Mouse (Mus musculus) limb, embryonic 12.5 days (tissue): ENCODE data around the gene Zfp229. TPM values are rescaled to one million over a fixed set of nuclear protein-coding genes. Genes with fewer than 3 reads are reported as not detected.
A peak's percentile ranks its signal among the peaks of the same experiment; 100 is the strongest.
"Not testable (repeated sequence)": the region's sequence is repeated elsewhere in the genome, so short reads cannot be mapped to it uniquely, and the experiment has no call there.

Experiments
- ATAC-seq: fragments of 200-750 bp; cut with Nextera tagmentation; 2 replicates; pipeline ENCODE4 v1.8.0; 2017; ENCODE audit warnings: low read depth, moderate TSS enrichment; ENCODE audit not compliant: insufficient number of reproducible peaks, insufficient read depth, low FRiP score, low TSS enrichment
- H3K27ac ChIP-seq: fragments of 300-500 bp; sonication (generic); 2 replicates; pipeline ENCODE4 v1.5.1; 2016; ENCODE audit warnings: mild to moderate bottlenecking, moderate library complexity
- H3K27me3 ChIP-seq: fragments of 300-500 bp; sonication (generic); 2 replicates; pipeline ENCODE4 v1.6.1; 2016; ENCODE audit warnings: mild to moderate bottlenecking, moderate library complexity
- H3K36me3 ChIP-seq: fragments of 300-500 bp; sonication (generic); 2 replicates; pipeline ENCODE4 v1.6.1; 2016; ENCODE audit warnings: mild to moderate bottlenecking, moderate library complexity
- H3K4me1 ChIP-seq: fragments of 300-500 bp; sonication (generic); replicated peaks from 2 replicates; pipeline ENCODE4 v1.6.1; 2016
- H3K4me2 ChIP-seq: fragments of 300-500 bp; sonication (generic); 2 replicates; pipeline ENCODE4 v1.6.1; 2016; ENCODE audit warnings: mild to moderate bottlenecking, moderate library complexity
- H3K4me3 ChIP-seq: fragments of 300-500 bp; sonication (generic); replicated peaks from 2 replicates; pipeline ENCODE4 v1.5.1; 2016; ENCODE audit warnings: mild to moderate bottlenecking
- H3K9ac ChIP-seq: fragments of 300-500 bp; sonication (generic); replicated peaks from 2 replicates; pipeline ENCODE4 v1.6.1; 2016; ENCODE audit warnings: mild to moderate bottlenecking, moderate library complexity
- H3K9me3 ChIP-seq: fragments of 300-500 bp; sonication (generic); 2 replicates; pipeline ENCODE4 v1.6.1; 2016; ENCODE audit warnings: mild to moderate bottlenecking, moderate library complexity
- WGBS: fragments of 180-500 bp; shearing (Covaris S2); methylation state at CpG from one replicate; pipeline ENCODE4 v1.1.7; 2016; 5-methylcytosine and 5-hydroxymethylcytosine counted together
- polyA plus RNA-seq: library from polyadenylated mRNA; unstranded; fragments of >200 nt; fragmentation: Nextera tagmentation; extraction: Ambion mirVana; gene quantifications from 2 replicates; pipeline ENCODE4 v1.2.1, GENCODE M21; 2016

Zfp229 gene
- polyA plus RNA-seq: 10.3 and 10.9 TPM in 2 replicates

DNA sequence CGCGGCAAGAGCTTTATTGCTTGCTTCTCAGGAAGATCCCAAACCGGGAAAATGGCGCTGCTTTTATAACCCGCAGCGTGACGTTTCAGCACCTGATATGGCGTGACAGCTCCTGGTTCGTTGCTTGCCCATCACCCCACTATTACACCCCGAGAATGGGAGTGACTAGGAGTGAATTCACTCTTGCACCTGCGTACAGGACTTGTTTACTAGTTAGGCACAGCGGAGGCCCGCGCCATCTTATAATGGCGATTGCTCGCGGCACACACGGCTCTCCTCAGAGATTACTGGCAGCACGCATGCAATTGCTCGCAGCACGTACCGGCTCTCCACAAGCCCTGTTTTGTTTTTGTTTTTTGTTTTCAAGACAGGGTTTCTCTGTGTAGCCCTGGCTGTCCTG is at the start of gene Zfp229:
Gene Zfp229, plus strand, starts transcription at position 301 of the 400 bp plus-strand sequence.
- WGBS: 93% methylated on average over 14 of the region's 22 CpGs

GRCm38 (mm10) chr17:21691560-21691959 is 39.0 kb upstream of the Zfp229 start, which contains the start of gene Gm10226:
Gene Gm10226, plus strand, starts transcription at chr17:21691860.
- no peaks in the 10 kb centered on the region for H3K9me3 ChIP-seq
- 89% methylated on average over 3 of the region's 3 CpGs for WGBS
- no peaks in the 10 kb centered on the region for H3K27me3 ChIP-seq
- H3K27ac ChIP-seq: no peak within 1 kb of the TSS
- ATAC-seq: no peak
- peaks cover 31% of the 10 kb centered on the region for H3K36me3 ChIP-seq
- no peak within 1 kb of the TSS for H3K4me3 ChIP-seq
- H3K4me1 ChIP-seq: no peaks in the 10 kb centered on the region
- H3K9ac ChIP-seq: no peak within 1 kb of the TSS
- no peak within 1 kb of the TSS for H3K4me2 ChIP-seq

More for the DNA sequence above, at the start of gene Zfp229:
- H3K4me1 ChIP-seq, H3K36me3 ChIP-seq, H3K9ac ChIP-seq, H3K4me3 ChIP-seq, H3K9me3 ChIP-seq, H3K27ac ChIP-seq, ATAC-seq, H3K4me2 ChIP-seq, H3K27me3 ChIP-seq: not testable (repeated sequence)

- no peak overlapping the region for H3K4me2 ChIP-seq
- peaks cover 31% of the 10 kb centered on the region for H3K36me3 ChIP-seq
- no peak overlapping the region for H3K4me3 ChIP-seq
- no peaks in the 10 kb centered on the region for H3K4me1 ChIP-seq
- no peak overlapping the region for H3K27ac ChIP-seq
- H3K9me3 ChIP-seq: no peaks in the 10 kb centered on the region
- WGBS: 82% methylated on average over 3 of the region's 3 CpGs
- no peak for ATAC-seq
- H3K27me3 ChIP-seq: no peaks in the 10 kb centered on the region
- H3K9ac ChIP-seq: no peak overlapping the region
Observed at GRCm38 (mm10) chr17:21693342-21693741, 37.3 kb upstream of the Zfp229 start.

GRCm38 (mm10) chr17:21696073-21696472 is 34.5 kb upstream of the Zfp229 start:
- ATAC-seq: no peak
- no peak overlapping the region for H3K27ac ChIP-seq
- H3K36me3 ChIP-seq: peaks cover 9% of the 10 kb centered on the region
- no peaks in the 10 kb centered on the region for H3K9me3 ChIP-seq
- no peaks in the 10 kb centered on the region for H3K27me3 ChIP-seq
- no peak overlapping the region for H3K4me3 ChIP-seq
- no peaks in the 10 kb centered on the region for H3K4me1 ChIP-seq
- H3K9ac ChIP-seq: no peak overlapping the region
- no peak overlapping the region for H3K4me2 ChIP-seq

GRCm38 (mm10) chr17:21702281-21703240 is 28.0 kb upstream of the Zfp229 start:
- H3K36me3 ChIP-seq: no peaks in the 10 kb centered on the region
- H3K9me3 ChIP-seq: no peaks in the 10 kb centered on the region
- no peak overlapping the region for H3K4me3 ChIP-seq
- ATAC-seq: no peak
- no peak overlapping the region for H3K9ac ChIP-seq
- H3K27ac ChIP-seq: no peak overlapping the region
- 48% methylated on average over 5 of the region's 5 CpGs for WGBS
- H3K27me3 ChIP-seq: no peaks in the 10 kb centered on the region
- H3K4me1 ChIP-seq: no peaks in the 10 kb centered on the region
- no peak overlapping the region for H3K4me2 ChIP-seq

DNA sequence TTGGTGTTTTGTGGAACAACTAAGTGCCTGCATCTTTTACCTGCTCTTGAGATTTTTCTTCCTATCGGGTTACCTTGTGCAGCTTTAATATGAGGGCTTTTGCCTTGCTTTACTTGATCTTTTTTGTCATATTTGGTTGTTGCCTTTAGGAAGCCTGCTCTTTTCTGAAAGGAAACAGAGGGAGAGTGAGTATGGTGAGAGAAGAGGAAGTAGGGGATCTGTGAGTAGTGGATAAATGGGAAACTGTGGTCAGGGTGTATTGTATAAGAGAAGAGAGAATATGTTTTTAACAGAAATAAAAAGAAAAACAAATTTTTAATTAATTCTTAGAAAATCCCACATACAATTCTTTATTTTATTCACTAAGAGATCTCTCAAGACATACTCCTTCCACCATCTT is 27.2 kb upstream of the Zfp229 start:
- no peak overlapping the region for H3K27ac ChIP-seq
- H3K27me3 ChIP-seq: no peaks in the 10 kb centered on the region
- H3K4me1 ChIP-seq: peaks cover under 1% of the 10 kb centered on the region; the same call in 1 of the 2 replicates
- no peak overlapping the region for H3K9ac ChIP-seq
- WGBS: 86% methylated on average over 1 of the region's 1 CpGs
- no peaks in the 10 kb centered on the region for H3K9me3 ChIP-seq
- no peak overlapping the region for H3K4me3 ChIP-seq
- no peak for ATAC-seq
- H3K36me3 ChIP-seq: no peaks in the 10 kb centered on the region
- no peak overlapping the region for H3K4me2 ChIP-seq

DNA sequence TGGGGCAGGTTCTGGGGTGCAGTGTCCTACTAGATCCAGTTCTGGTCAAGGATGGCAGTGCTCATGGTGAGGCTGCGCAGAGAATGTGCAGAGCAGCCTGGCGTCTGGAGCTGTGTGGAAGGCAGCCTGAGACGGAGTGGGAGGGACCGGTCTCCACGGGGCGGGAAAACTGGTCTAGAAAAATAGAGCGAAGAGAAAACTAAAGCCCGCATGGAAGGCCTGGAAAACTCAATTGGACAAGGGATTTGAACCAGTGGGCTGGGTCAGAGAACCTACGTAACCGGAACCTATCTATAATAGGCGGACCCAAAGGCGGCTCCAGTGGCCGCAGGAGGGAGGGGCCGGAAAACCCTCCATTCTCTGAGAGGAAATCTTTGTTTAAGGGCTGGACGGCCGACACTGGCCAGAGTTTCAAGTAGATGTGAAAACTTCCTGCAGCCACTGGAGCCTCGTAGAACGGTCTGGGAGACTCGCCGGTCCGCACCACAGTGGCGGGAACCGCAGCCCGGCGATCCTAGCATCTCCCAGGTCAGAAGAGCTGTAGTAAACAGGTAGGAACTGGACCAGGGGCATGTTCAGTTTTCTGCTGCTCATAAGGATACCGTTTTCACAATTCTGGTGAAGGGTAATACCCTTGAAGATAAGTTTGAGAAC is 23.1 kb upstream of the Zfp229 start, which contains the start of gene Zfp760:
Gene Zfp760, plus strand, starts transcription at position 399 of the 654 bp plus-strand sequence.
- WGBS: 6% methylated on average over 26 of the region's 26 CpGs
- ATAC-seq: peak; percentile 99
- Histone ChIP-seq H3K36me3 (peaks cover 19% of the 10 kb centered on the region), H3K9ac (peak within 1 kb of the TSS; percentile 69), H3K27ac (peak within 1 kb of the TSS; percentile 97), H3K4me3 (peak within 1 kb of the TSS; percentile 68), H3K4me2 (peak within 1 kb of the TSS; percentile 64), H3K9me3 (no peaks in the 10 kb centered on the region), H3K4me1 (peaks cover 7% of the 10 kb centered on the region), H3K27me3 (no peaks in the 10 kb centered on the region)

DNA sequence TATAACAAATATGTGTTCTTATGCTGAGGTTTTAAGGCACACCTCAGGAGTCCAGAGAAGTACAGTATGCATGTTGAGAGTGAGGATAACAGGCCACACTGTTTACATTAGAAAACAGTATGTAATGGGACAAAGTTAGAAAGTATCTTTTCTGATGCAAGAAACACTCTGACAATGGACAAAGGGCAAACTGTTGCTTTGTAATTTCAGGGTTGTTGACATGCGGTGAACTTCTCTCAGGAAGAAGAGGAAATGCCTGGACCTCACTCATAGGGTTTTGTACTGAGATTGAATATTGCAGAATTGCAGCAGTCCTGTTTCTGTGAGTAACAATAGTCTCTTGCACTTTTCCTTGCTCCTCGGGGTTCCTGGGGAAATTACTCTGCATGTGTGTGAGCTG is 22.2 kb upstream of the Zfp229 start:
- Histone ChIP-seq H3K27ac (no peak overlapping the region), H3K4me3 (peak overlapping the region; percentile 68), H3K36me3 (peaks cover 25% of the 10 kb centered on the region), H3K9me3 (no peaks in the 10 kb centered on the region), H3K4me1 (peaks cover 7% of the 10 kb centered on the region), H3K9ac (peak overlapping the region; percentile 69), H3K27me3 (no peaks in the 10 kb centered on the region), H3K4me2 (peak overlapping the region; percentile 64)
- 47% methylated on average over 2 of the region's 2 CpGs for WGBS
- no peak for ATAC-seq

- ATAC-seq: no peak
- H3K4me1 ChIP-seq: peaks cover 8% of the 10 kb centered on the region
- peak overlapping the region; percentile 55 for H3K4me2 ChIP-seq
- H3K9ac ChIP-seq: 0 out of 2 replicates have a peak overlapping the region, but pooled peaks have one; percentile 72
- no peaks in the 10 kb centered on the region for H3K27me3 ChIP-seq
- H3K4me3 ChIP-seq: peak overlapping the region; percentile 67
- H3K36me3 ChIP-seq: peaks cover 8% of the 10 kb centered on the region; the same call in 1 of the 2 replicates
- H3K9me3 ChIP-seq: no peaks in the 10 kb centered on the region
- 77% methylated on average over 4 of the region's 4 CpGs for WGBS
- peak overlapping the region; percentile 89 for H3K27ac ChIP-seq
Observed at GRCm38 (mm10) chr17:21733049-21733448, 2.5 kb downstream of the Zfp229 start.

DNA sequence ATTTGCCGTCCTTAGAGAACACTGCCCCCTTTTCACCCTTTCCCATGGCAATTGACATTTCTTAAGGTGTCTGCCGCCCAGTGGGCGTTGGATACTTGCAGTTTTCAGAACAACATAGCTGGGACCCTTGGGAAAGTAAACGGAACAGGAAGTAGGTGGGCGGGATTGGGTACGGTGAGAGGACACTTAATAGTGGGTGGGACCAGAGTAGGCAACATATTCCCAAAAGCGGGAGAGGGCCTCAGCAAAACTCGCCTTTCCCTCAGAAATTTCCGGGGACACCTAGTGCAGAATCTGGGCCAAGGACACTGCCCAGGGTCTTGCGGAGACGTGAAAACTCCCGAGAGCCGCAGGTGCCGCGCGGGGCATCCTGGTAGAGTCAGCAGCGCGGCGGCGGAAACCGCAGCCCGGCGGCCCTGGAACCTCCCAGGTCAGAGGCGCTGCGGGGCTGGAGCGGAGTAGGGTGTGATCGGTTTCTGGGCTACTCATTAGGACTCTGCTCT is 3.0 kb downstream of the Zfp229 start:
- Histone ChIP-seq H3K4me1 (peaks cover 8% of the 10 kb centered on the region), H3K27me3 (no peaks in the 10 kb centered on the region), H3K9ac (peak overlapping the region; percentile 72), H3K4me2 (peak overlapping the region; percentile 55), H3K9me3 (no peaks in the 10 kb centered on the region), H3K36me3 (peaks cover 8% of the 10 kb centered on the region; the same call in 1 of the 2 replicates), H3K27ac (peak overlapping the region; percentile 89), H3K4me3 (peak overlapping the region; percentile 67)
- peak; percentile 96 for ATAC-seq
- WGBS: under 1% methylated on average over 27 of the region's 27 CpGs

GRCm38 (mm10) chr17:21752791-21753190 is 22.2 kb downstream of the Zfp229 start:
- ATAC-seq: no peak
- WGBS: 85% methylated on average over 2 of the region's 2 CpGs
- H3K9me3 ChIP-seq: no peaks in the 10 kb centered on the region

More at GRCm38 (mm10) chr17:21752791-21753190, 22.2 kb downstream of the Zfp229 start:
- Histone ChIP-seq H3K27me3 (peaks cover 4% of the 10 kb centered on the region; the same call in 1 of the 2 replicates), H3K4me3 (no peak overlapping the region), H3K4me2 (no peak overlapping the region), H3K27ac (no peak overlapping the region), H3K9ac (no peak overlapping the region), H3K36me3 (peaks cover 3% of the 10 kb centered on the region; the same call in 1 of the 2 replicates), H3K4me1 (peaks cover 7% of the 10 kb centered on the region; the same call in 1 of the 2 replicates)
